Mouse (Mus musculus) large intestine, adult 2 months (tissue): ENCODE measurements around the gene Psmb10. TPM values are rescaled to one million over a fixed set of nuclear protein-coding genes. Genes with fewer than 3 reads are reported as not detected.

Experiments
- DNase-seq: peaks from one replicate; pipeline ENCODE4 v3.0.0-alpha.2; 2012; ENCODE audit warnings: low read depth, low spot score
- WGBS: fragments of 180-500 bp; shearing (Covaris S2); methylation state at CpG from one replicate; pipeline ENCODE4 v1.1.7; 2018; 5-methylcytosine and 5-hydroxymethylcytosine counted together
- polyA plus RNA-seq: library from polyadenylated mRNA; depleted of rRNA; stranded (reverse); fragments of >200 nt; gene quantifications from 2 replicates; pipeline ENCODE4 v1.2.3, GENCODE M21; 2012; rRNA removed

Psmb10 gene
- polyA plus RNA-seq, 1 experiment: 659 TPM

GRCm38 (mm10) chr8:105889756-105890465 lies 48.3 kb downstream of the Psmb10 start:
- WGBS: 97% methylated on average over 12 of the region's 12 CpGs
- no peak for DNase-seq

Other genes starting within 250 kb of the Psmb10 start
- gene Acd, start 237.3 kb downstream of the Psmb10 start, polyA plus RNA-seq: 25.5 and 26.4 TPM in 2 replicates
- 9.2 and 11.5 TPM in 2 replicates for gene Pard6a, start 237.3 kb downstream of the Psmb10 start, polyA plus RNA-seq
- not detected in 2 replicates for gene 4933405L10Rik, start 230.8 kb downstream of the Psmb10 start, polyA plus RNA-seq
- 5.8 and 6.6 TPM in 2 replicates for gene Enkd1, start 230.2 kb downstream of the Psmb10 start, polyA plus RNA-seq
- gene Gfod2, start 179.8 kb downstream of the Psmb10 start, polyA plus RNA-seq: 5.6 and 8.7 TPM in 2 replicates
- 13.9 and 20.0 TPM in 2 replicates for gene Ranbp10, start 111.1 kb downstream of the Psmb10 start, polyA plus RNA-seq
- gene Tsnaxip1, start 110.7 kb downstream of the Psmb10 start, polyA plus RNA-seq: not detected in 2 replicates
- gene Cenpt, start 85.2 kb downstream of the Psmb10 start, polyA plus RNA-seq: 20.5 and 20.6 TPM in 2 replicates
- 30.3 and 34.5 TPM in 2 replicates for gene Thap11, start 83.3 kb downstream of the Psmb10 start, polyA plus RNA-seq
- gene Nutf2, start 77.9 kb downstream of the Psmb10 start, polyA plus RNA-seq: 32.0 and 34.5 TPM in 2 replicates
- 37.7 and 51.4 TPM in 2 replicates for gene Edc4, start 57.6 kb downstream of the Psmb10 start, polyA plus RNA-seq
- gene Nrn1l, start 44.9 kb downstream of the Psmb10 start, polyA plus RNA-seq: 0.84 and 1.2 TPM in 2 replicates
- gene Pskh1, start 38.0 kb downstream of the Psmb10 start, polyA plus RNA-seq: 20.2 and 21.8 TPM in 2 replicates
- gene Ctrl, start 4.6 kb downstream of the Psmb10 start, polyA plus RNA-seq: 6.3 and 8.0 TPM in 2 replicates
- gene Lcat, start 4.9 kb upstream of the Psmb10 start, polyA plus RNA-seq: 0.89 and 1.0 TPM in 2 replicates
- 9.0 and 12.6 TPM in 2 replicates for gene Slc12a4, start 27.7 kb upstream of the Psmb10 start, polyA plus RNA-seq
- gene Dpep3, start 41.0 kb upstream of the Psmb10 start, polyA plus RNA-seq: 0.10 and 0.14 TPM in 2 replicates
- gene Dus2, start 52.9 kb upstream of the Psmb10 start, polyA plus RNA-seq: 7.2 and 9.9 TPM in 2 replicates
- gene Dpep2nb, start 67.5 kb upstream of the Psmb10 start, polyA plus RNA-seq: not detected in 2 replicates
- 6.3 and 6.7 TPM in 2 replicates for gene Ddx28, start 73.4 kb upstream of the Psmb10 start, polyA plus RNA-seq
- 14.8 and 27.1 TPM in 2 replicates for gene Nfatc3, start 120.4 kb upstream of the Psmb10 start, polyA plus RNA-seq
- 19.4 and 32.1 TPM in 2 replicates for gene Esrp2, start 198.5 kb upstream of the Psmb10 start, polyA plus RNA-seq
- gene Pla2g15, start 212.0 kb upstream of the Psmb10 start, polyA plus RNA-seq: 4.5 TPM in 2 replicates
- gene Slc7a6, start 230.4 kb upstream of the Psmb10 start, polyA plus RNA-seq: 7.7 and 11.6 TPM in 2 replicates